Mouse (Mus musculus): ENCODE data around the gene Pigo.

DNA sequence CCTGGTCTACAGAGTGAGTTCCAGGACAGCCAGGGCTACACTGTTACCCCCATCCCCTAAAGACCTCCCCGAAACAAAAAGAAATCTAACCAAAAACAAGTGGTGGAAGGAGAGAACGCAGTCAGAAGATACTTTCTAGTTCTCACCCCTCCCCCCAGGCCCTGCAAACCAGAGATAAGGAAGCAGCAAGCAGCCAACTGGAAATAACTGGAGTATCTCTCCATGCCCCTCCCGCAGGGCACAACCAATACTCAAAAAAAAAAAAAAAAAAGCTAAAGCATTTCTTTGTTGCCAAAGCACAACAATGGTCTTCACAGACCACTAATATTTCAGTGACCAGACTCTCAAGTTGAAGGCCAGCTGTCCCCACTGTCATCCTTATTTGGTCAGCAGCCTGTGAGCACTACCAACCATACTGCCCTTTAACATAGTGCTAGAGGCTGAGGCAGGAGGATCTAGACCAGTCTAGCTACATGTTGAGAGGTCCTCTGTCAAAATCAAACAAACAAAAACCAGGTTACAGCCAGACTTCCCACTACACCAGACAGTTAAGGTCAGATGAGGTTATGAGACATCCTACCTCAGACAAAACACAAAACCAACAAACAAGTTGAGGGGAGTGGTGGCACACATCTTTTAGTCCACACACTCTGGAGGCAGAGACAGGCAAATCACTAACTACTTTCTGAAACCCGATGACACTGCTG, 12.4 kb upstream of the Pigo start:
- no peak for TF ChIP-seq CTCF (IDR thresholded peaks at IDR 0.05; ENCODE audit: control insufficient read depth, insufficient read depth, insufficient replicate concordance, low read depth, low read length)
- no peak for TF ChIP-seq POLR2A (IDR thresholded peaks at IDR 0.05; ENCODE audit: control insufficient read depth, low read depth, low read length)

Data from testis, adult 2 months (tissue).